26 mouse cellular contexts compared by ENCODE assay signal in the genomic region with DNA sequence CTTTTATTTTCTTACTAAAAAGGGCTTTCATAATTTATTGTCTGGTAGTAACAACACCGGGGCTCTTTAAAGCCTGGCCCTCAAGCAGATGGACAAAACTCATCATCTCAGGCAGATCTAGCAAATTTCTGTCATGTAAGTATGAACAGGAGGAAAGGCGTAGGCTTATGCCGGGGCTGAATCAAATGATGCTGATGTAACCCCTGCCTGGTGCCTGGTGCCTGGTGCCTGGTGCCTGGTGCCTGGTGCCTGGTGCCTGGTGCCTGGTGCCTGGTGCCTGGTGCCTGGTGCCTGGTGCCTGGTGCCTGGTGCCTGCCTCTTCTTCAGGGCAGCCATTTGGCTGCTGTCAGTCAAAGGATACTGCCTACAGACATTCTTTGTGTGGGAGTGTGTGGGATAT.
"Had no signal": no experiment of that assay in that cellular context is flagged by ENCODE, and none has a peak within 500 bp of the region (broad histone marks: within the 10 kb centered on the region; RNA-seq: fewer than 3 reads in every experiment).

No protein-coding gene starts in this region.

- DNase-seq: kidney, adult 2 months; kidney, postnatal 25 days; liver; lung, adult 18-20 months; lung, postnatal 10 days; lung, postnatal 36 days; retina, postnatal 1 day; right cerebral cortex, postnatal 25 days; spleen, adult 18-20 months; thymus, adult 2 months; thymus, postnatal 14 days; thymus, postnatal 4 days had no signal

- H3K4me3 ChIP-seq: limb, embryonic 10.5 days; limb, embryonic 13.5 days; liver, embryonic 12.5 days; liver, embryonic 15.5 days; lung, embryonic 15.5 days; megakaryocyte, embryonic 14.5 days; midbrain, embryonic 10.5 days; midbrain, embryonic 13.5 days; myocyte; neural tube, embryonic 13.5 days; stomach, embryonic 15.5 days had no signal

- H3K27me3 ChIP-seq: limb, embryonic 13.5 days; lung, embryonic 15.5 days; midbrain, embryonic 13.5 days; neural tube, embryonic 13.5 days; stomach, embryonic 15.5 days had no signal

- H3K36me3 ChIP-seq: limb, embryonic 10.5 days; limb, embryonic 13.5 days; liver, embryonic 12.5 days; liver, embryonic 15.5 days; lung, embryonic 15.5 days; midbrain, embryonic 10.5 days; midbrain, embryonic 13.5 days; neural tube, embryonic 13.5 days; stomach, embryonic 15.5 days had no signal

- ATAC-seq: intestine, postnatal 0 days; liver, embryonic 12.5 days; midbrain, embryonic 13.5 days; midbrain, embryonic 16.5 days had no signal

- H3K27ac ChIP-seq: kidney, postnatal 0 days; limb, embryonic 10.5 days; limb, embryonic 13.5 days; liver, embryonic 12.5 days; liver, embryonic 15.5 days; lung, embryonic 15.5 days; midbrain, embryonic 10.5 days; midbrain, embryonic 13.5 days; neural tube, embryonic 13.5 days; stomach, embryonic 15.5 days had no signal

- H3K4me1 ChIP-seq: limb, embryonic 10.5 days; limb, embryonic 13.5 days; megakaryocyte, embryonic 14.5 days; neural tube, embryonic 13.5 days had no signal

- H3K9ac ChIP-seq: limb, embryonic 13.5 days; liver, embryonic 12.5 days; liver, embryonic 15.5 days; lung, embryonic 15.5 days; midbrain, embryonic 13.5 days; neural tube, embryonic 13.5 days; stomach, embryonic 15.5 days had no signal
